Mouse (Mus musculus) layer of hippocampus, postnatal 14 days (tissue): ENCODE data around the gene Mfsd6. TPM values are rescaled to one million over a fixed set of nuclear protein-coding genes. Genes with fewer than 3 reads are reported as not detected.
"Not testable (repeated sequence)": the region's sequence is repeated elsewhere in the genome, so short reads cannot be mapped to it uniquely, and the experiment has no call there.

ENCODE experiments used
- DNase-seq, 2 experiments: peaks; one replicate each; pipeline ENCODE4 v3.0.0; 2021 to 2022; ENCODE audit warnings: low spot score in 2 of 2, mixed read lengths in 1 of 2
- total RNA-seq, 2 experiments: library from RNA; stranded (reverse); gene quantifications; 2 replicates each; pipeline ENCODE4 v1.2.3; 2021

The Mfsd6 gene
- total RNA-seq, 2 experiments from 2014 or later = 67.6 to 70.9 TPM

DNA sequence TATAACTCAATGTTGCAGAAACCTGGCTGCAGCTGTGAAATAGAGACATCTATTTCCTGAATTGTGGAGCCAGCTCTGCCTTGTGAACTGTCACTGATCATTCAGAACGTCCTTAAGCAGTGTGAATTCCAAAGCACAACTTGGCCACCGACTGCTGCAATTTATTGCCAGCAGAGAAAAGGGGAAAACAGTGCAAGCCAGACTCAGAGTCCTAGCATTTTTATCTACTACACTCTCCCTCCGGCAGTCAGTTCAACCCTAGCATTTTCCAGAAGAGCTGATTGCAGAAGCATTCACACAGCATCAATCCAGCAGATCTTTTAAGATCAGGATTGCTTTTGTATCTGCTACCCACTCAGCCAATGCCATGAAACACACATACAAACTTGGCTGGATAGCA lies 13.2 kb downstream of the Mfsd6 start:
- DNase-seq = no peak

DNA sequence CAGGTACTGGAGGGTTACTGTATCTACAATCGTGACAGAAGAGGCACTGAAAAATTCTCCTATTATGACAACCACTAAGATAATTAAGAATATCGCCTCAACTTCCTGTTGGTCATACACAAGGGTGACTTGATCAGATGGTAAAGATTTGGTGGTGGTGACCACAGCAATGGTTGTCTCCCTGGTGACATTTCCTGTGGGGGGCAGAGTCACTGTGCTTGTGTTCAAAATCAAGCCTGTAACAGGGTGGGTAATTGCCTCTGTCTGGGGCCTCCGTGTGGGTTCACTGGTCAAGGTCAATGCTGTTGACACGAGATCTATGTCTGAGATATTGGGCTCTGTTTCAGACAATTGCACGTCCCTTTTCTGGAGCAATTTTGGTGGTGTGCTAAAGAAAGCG lies 18.5 kb downstream of the Mfsd6 start:
- DNase-seq = no peak

DNA sequence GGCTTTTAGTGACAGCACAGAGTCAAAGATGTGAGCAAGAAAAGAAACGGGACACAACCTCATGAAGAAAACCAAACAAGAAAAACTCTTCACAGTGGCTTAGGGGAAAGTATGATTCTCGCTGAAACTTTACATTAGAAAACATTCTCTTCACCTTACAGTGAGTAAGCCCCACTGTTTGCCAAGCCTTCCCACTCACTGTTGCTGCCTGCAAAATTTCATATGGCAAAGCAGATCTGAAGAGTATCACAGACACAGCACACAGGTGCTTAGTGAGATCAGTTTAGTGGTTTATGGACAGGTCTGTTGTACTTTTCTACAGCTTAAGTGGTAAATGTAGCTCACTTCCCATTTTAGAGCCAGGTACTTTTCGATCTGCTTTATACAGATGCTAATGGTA lies 20.2 kb downstream of the Mfsd6 start:
- no peak for DNase-seq

DNA sequence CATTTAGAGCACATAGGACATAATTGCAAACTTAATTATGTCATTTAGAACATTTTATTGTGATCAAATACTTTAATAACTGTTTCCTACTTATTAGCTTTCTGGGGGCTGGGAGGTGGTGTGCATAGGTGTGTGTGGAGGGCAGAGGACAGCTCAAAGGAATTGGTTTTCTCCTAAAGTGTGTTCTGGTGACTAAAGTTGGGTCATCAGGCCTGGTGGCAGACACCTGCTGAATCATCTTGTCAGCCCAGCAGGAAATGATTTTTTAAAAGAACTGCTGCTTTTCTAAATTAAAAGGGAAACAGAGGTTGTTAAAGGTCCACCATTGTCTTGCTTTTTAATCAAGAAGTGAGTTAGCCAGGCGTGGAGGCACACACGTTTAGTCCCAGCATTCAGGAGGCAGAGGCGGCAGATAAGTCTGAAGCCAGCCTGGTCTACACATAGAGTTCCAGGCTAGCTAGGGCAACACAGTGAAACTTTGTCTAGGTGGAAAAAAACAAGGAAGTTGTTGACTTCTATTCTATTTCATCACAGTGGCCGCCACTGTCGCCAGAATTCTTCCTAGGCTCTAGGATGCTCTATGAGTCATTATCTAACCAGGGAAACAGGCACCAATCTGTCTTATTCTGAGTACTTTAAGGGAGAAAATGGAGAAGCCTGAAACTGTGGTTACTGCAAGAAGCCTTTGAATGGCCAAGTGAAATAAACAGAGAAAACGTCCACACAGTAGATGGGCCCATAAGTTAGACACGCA lies 24.3 kb downstream of the Mfsd6 start:
- DNase-seq = no peak

DNA sequence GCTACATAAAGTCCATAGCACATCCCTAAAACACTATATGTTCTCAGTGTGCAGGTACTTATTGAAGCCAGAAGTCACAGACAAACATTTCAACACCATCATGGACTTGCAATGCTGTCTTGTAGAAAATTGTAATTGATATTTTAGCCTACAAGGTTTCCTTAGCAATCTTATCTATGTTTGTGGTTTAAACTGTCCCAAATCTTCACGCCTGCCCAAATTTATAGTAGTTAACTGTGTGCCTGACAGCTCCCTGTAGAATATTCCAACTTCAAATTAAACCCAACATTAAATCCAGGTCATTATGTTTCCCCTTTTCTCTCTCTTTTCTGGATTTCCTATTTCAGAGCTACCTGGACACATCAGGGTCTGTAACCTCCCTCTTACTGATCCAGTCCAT lies 25.3 kb downstream of the Mfsd6 start:
- DNase-seq = no peak

DNA sequence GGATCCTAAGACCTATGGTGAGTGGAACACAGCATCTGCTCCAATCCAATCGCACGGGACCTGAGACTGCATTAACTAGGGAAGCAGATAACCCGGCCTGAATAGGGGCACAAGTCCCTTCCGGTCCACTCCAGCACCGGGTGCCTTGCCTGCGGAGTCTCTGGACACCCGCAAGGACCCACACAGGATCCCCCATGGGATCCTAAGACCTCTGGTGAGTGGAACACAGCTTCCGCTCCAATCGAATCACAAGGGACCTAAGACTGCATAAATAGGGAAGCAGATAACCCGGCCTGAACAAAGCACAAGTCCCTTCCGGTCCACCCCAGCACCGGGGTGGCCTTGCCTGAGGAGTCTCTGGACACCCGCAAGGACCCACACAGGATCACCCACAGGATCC lies 32.8 kb downstream of the Mfsd6 start:
- not testable (repeated sequence) for DNase-seq

DNA sequence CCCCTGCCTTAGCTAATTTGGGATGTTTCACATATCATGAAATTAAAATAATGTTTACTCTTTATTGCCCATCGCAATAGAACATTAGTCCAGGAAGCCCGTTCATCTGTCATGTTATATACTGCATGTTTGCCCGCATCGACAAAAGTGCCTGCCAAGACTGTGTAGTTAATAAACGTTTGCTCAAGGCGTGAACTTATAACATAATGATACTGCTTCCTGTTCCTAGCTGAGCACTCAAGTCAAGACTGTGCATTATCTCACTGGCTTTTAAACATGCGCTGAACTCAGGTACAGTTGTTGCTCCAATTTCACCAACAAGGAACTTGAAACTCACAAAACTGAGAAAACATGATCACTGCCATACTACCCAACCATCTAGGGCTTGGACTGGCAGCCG lies 39.6 kb downstream of the Mfsd6 start:
- no peak for DNase-seq

DNA sequence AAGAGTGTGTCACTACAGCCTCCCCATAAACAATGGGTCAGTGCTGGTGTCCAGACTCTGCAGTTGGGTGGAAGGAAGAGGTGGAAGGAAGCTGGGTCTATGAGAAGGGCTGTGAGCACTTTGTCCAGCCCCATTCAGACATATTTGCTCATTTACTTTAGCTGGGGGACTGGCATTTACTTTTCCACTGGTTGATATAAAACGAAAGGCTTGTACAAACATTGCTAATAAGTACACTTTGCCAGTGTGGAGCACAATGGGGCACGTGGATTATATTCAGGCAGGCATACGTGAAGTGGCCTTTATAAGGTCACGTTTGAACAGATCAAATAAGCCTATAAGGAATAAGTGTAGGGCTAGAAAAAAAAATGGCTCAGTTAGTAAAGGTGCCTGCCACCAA lies 43.7 kb downstream of the Mfsd6 start:
- DNase-seq = no peak

DNA sequence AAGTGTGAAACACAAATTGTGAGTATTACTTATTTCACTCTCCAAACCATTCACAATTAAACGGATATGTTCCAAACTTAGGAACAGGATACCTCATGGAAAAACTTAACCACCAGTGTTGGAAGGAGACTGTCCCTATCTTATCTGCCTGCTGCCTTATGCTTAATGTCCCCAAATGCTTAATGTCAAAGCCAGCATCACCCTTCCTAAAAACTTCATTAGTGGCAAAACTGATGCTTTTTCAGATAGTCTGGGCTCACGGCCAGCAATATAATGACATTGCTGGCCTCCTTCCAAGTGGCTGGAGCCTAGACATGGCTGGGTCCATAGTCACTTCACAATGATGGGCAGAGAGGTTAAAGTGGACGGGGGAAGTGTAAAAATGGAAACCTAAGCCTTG lies 50.6 kb downstream of the Mfsd6 start:
- no peak for DNase-seq

DNA sequence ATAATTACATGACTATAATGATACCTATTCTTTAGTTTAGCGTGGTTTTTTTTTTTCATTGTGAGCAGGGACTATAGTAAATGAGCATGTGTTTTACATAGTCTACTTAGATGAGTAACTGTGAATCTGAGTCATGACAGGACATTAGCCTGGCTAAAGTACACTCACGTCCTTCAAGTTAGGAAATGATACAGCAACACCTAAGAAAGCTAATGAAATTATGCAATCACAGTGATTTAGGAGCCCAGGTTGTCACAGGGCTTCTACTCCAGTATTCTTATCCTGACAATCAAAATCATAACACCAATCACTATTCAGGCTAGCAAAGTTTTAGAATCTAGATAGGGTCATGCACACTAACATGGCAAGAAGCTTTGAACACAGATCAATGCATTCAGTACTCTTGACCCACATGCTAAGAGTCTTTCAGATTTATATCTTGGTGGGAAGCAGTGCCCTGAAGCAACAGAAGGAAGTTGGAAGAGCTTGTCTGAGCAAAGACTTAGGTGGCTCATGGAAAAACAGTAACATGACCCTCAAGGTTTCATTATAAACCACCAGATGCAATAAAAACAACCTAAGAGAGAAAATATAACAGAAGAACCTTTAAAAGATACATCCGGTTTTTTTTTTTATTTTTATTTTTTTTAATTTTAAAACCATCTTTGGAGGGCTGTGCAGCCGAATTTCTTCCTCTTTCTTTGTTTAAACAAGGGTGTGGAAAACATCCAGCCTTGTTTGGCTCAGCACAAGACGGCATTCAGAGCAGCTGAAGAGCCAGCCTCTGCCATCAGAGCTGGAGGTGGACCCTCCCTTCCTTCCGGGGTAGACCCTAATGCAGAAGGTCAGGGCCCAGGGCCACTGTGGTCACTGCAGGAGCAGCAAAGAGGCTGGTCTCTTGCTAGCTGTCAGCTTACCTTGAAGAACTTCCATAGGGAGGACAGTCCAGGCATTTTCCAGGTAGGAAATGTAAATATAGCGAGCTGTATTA lies 51.4 kb downstream of the Mfsd6 start:
- no peak for DNase-seq

DNA sequence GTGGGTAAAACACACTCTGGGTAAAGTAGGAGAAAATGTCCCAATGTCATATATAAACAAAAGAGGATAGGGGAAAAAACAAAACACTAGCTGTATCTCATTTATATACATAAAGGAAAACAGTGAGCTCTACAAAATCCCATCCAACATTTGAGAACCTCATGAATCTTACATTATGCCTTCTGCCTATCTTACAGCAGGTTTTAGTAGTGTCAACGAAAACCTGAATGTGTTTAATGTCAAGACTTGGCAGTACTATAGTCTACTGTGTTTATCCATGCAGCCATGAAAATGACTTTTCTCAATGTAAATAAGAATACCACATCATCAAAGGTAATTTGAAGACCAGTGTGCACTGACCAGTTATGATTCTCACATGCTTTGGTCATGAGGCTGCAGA lies 57.3 kb downstream of the Mfsd6 start:
- no peak for DNase-seq

DNA sequence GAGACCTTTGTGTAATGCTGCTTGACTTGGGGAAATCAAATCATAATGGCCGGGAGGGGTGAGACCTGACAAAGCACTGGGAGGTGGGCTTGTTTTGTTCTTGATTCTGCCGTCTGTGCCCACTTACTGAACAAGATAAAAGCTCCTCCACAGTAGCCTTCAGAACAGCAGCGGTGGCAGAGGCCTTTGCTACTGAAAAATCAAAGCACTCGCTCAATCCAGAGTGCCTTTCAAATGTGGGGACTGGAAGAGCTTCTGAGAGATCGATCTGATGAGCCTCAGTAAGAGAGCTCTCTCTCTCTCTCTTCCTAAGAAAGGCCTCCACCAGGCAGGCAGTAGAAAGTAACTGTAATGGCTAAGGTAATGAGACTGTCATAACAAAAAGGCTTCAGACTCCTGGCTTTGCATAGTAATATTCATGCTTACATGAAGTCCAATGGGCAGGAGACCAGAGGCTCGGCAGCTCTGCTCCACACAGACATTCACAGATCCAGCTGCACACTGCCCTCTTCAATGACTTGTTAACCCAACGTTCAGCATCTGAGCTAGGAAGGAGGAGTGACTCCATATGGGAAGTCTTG lies 58.4 kb downstream of the Mfsd6 start:
- no peak for DNase-seq

DNA sequence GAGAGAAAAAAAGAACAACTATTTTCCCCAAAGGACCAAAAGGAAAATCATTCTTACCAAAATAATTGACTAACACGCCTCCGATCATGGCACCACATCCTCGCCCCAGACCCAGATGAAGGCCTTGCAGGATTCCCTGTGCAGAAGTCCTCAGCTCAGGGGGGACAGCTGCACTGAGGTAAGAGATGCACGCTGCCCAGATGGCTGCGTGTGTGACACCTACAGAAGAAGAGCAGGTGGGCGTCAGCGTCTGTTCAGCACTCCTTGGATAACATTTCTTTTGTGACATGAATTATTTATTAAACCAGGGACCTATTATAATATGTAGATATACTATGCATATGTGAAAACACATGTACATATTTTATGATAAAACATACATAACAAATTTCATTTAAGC lies 64.0 kb downstream of the Mfsd6 start:
- DNase-seq = peak in 1 of 2 experiments; percentile 36

DNA sequence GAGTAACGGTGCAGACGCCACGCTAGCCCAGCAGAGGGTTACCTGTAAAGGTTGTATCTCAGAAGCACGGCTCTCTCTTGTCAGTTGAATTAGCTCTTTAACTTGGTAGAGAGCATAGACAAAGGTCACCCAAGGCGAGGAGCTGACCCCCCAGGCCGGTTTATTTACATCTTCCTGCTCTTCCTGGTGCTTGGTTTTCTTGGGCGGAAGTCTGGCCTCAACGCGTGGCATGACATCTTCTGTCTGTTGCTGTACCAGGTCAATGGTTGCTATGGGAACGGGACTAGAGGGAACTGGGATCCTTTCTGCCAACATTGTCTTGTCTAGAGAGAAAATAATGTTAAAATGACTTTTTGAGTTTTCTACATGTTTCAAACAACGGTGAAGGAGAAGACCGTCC lies 66.5 kb downstream of the Mfsd6 start:
- no peak for DNase-seq

DNA sequence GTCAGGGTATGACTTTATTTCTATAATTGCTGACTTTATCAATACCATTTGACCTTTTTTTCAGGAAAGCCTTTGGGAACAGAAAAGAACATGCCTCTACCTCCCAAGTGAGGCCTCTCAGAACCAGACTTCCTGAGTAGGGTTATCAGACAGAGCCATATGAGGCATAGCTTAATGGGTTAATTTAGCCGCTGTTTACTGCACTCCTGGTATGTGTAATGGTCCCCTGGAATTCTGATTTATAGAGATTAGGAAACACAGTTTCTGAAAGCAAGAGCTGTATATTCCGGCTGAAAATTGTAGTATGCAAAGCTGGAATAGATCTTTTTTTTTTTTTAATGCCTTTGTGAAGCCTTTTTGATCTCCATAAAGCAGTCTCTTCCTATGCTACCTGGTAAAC lies 67.0 kb downstream of the Mfsd6 start:
- no peak for DNase-seq

DNA sequence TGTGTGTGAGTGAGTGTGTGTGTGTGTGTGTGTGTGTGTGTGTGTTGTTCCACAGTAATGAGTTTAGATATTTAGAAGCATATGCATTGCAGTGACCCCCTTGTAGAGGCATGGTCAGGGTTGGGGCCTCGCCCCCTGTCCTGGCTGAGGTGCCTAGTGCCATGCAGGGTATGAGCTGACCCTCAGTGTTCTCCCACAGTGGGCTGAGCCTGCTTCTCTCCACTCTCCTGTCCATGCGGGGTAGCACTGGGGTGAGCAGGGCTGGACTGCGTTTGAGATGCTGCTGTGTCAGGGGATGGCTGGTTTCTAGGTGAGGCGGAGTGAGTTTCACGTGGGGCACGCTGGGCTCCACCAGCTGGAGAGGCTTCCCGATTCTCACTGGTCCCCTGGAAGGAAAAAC lies 69.1 kb downstream of the Mfsd6 start:
- DNase-seq = no peak

DNA sequence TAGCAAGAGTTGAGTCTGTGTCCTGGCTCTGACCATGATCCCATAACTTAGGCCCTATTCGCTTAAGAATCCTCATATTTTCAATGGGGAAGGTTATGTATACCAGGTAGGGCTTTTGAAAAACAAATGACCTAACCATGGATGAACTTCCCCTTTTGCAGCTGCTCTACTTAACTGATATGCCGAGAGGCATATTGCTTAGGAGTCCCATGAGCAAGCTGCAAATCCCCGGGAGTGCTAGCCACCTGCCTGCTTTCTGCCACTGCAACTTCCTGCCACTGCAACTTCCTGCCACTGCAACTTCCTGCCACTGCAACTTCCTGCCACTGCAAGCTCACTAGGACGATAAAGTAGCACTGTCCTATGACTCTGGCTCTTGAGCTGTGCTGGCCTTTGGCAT lies 72.1 kb downstream of the Mfsd6 start:
- no peak for DNase-seq

DNA sequence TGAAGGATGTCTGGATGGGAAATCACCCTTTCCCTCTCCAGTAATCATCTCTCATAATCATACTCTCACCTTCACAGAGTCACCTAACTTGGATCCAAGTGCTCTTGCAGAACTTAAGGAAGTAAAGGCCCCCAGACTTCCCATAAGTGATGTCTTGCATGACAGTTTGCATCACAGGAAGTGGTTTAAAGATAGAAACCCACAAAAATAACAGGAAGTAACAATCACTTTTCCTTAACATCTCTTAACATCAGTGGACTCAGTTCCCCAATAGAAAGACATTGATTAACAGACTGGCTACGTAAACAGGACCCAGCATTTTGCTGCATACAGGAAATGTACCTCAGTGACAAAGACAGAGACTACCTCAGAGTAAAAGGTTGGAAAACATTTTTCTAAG lies 73.9 kb downstream of the Mfsd6 start:
- no peak for DNase-seq

DNA sequence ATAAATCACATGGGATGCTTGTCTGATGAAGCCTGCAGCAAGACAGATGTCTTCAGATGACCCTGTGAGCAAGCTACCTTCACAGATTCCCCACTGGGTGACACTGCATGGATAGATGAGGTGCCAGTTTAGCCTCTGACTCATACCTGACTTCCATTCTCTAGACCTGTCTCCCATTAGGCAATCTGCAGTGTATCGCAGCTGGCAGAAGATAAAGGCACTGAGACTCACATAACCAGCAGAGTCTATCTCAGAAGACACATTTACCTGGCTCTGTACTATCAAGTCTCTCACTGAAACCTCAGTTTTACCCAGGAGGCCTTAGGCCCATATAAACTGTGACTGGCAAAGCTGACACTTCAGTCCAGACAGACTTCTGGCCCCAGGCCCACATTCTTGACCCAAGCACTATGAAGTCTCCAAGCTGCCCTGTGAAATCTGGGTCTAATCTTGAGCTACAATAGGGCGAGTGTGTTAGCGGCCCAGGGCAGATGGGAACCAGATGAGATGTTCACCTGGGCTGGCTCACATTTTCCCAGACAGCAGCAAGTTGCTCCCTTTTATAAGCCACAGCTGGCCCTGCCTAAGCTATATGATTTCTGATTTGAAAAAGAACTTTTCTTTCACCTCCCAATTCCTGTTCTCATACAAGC lies 74.5 kb downstream of the Mfsd6 start:
- DNase-seq = no peak

DNA sequence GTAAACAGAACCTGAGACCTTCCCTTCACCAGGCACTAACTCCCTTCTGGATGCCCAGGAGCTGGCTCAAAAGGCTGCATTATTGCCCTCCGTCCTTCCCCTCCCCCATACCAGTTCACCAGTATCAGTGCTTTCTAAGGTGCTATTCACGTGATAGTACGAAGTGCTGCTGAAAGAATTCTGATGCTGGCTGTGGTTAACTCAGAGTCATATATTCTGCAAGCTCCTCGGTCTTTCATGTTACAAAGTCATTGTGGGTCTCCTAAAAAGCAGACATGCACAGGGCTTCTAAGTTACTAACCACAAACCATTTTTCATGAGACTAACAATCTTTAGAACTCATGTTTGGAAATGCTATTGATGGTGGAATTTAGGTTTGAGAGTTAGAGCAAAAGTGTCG lies 77.2 kb downstream of the Mfsd6 start:
- DNase-seq = no peak
